Mouse (Mus musculus): ENCODE measurements around the gene Ugt2a1.
"Not testable (repeated sequence)": the region's sequence is repeated elsewhere in the genome, so short reads cannot be mapped to it uniquely, and the experiment has no call there.

Ugt2a1 gene

GRCm38 (mm10) chr5:87490771-87491170 is at the start of gene Ugt2a1:
Gene Ugt2a1 (minus strand): TSS chr5:87490871.
- DNase-seq (ENCODE audit: low spot score): no peak

- DNase-seq (ENCODE audit: low spot score): no peak
Measured at GRCm38 (mm10) chr5:87538111-87538510, 47.4 kb upstream of the Ugt2a1 start, which contains the start of gene Sult1b1. Gene Sult1b1 (minus strand): TSS chr5:87538195.

- DNase-seq (ENCODE audit: low spot score): no peak
Measured at GRCm38 (mm10) chr5:87535994-87536644, 45.4 kb upstream of the Ugt2a1 start.

- no peak for DNase-seq (ENCODE audit: low spot score)
Measured at GRCm38 (mm10) chr5:87532288-87532687, 41.6 kb upstream of the Ugt2a1 start.

GRCm38 (mm10) chr5:87523561-87523960 is 32.9 kb upstream of the Ugt2a1 start:
- DNase-seq (ENCODE audit: low spot score): not testable (repeated sequence)

- DNase-seq (ENCODE audit: low spot score): no peak
Measured at GRCm38 (mm10) chr5:87505776-87506458, 15.2 kb upstream of the Ugt2a1 start.

- DNase-seq (ENCODE audit: low spot score): no peak
Measured at GRCm38 (mm10) chr5:87502687-87503086, 12.0 kb upstream of the Ugt2a1 start.

GRCm38 (mm10) chr5:87499341-87499740 is 8.7 kb upstream of the Ugt2a1 start:
- no peak for DNase-seq (ENCODE audit: low spot score)

GRCm38 (mm10) chr5:87498936-87499335 is 8.3 kb upstream of the Ugt2a1 start:
- DNase-seq (ENCODE audit: low spot score): no peak

- DNase-seq (ENCODE audit: low spot score): not testable (repeated sequence)
Measured at GRCm38 (mm10) chr5:87486706-87487105, 4.0 kb downstream of the Ugt2a1 start, which contains the start of gene Gm43638. Gene Gm43638 (minus strand): TSS chr5:87486806.

- DNase-seq (ENCODE audit: low spot score): no peak
Measured at GRCm38 (mm10) chr5:87482160-87482559, 8.5 kb downstream of the Ugt2a1 start, which contains the start of gene Ugt2a2. Gene Ugt2a2 (minus strand): TSS chr5:87482260.

- DNase-seq (ENCODE audit: low spot score): no peak
Measured at GRCm38 (mm10) chr5:87458810-87459209, 31.9 kb downstream of the Ugt2a1 start.

GRCm38 (mm10) chr5:87457701-87458100 is 33.0 kb downstream of the Ugt2a1 start:
- no peak for DNase-seq (ENCODE audit: low spot score)

- DNase-seq (ENCODE audit: low spot score): no peak
Measured at GRCm38 (mm10) chr5:87456216-87456850, 34.3 kb downstream of the Ugt2a1 start.

- no peak for DNase-seq (ENCODE audit: low spot score)
Measured at GRCm38 (mm10) chr5:87455519-87455918, 35.2 kb downstream of the Ugt2a1 start.

GRCm38 (mm10) chr5:87452514-87452913 is 38.2 kb downstream of the Ugt2a1 start:
- DNase-seq (ENCODE audit: low spot score): not testable (repeated sequence)

GRCm38 (mm10) chr5:87436264-87436663 is 54.4 kb downstream of the Ugt2a1 start:
- DNase-seq (ENCODE audit: low spot score): peak; percentile 45

GRCm38 (mm10) chr5:87425676-87426075 is 65.0 kb downstream of the Ugt2a1 start:
- DNase-seq (ENCODE audit: low spot score): no peak

GRCm38 (mm10) chr5:87424041-87424440 is 66.6 kb downstream of the Ugt2a1 start, which contains the start of gene Ugt2b38:
Gene Ugt2b38 (minus strand): TSS chr5:87424203.
- not testable (repeated sequence) for DNase-seq (ENCODE audit: low spot score)

Data from retina, embryonic 14.5 days (tissue).